Mouse (Mus musculus) midbrain, embryonic 10.5 days (tissue): ENCODE measurements at regions not wholly inside any gene's neighbourhood (a gene's known extent, or its start where the extent isn't known, plus 50 kb on each side); places are given as distances from the start of the nearest gene placed in this dataset.

Source experiments
- DNase-seq: peaks from one replicate; pipeline ENCODE4 v3.0.0-alpha.2; 2017; ENCODE audit warnings: low spot score
- H3K27ac ChIP-seq: fragments of 300-500 bp; sonication (generic); replicated peaks from 2 replicates; pipeline ENCODE4 v1.5.1; 2016; ENCODE audit warnings: mild to moderate bottlenecking
- H3K27me3 ChIP-seq: fragments of 300-500 bp; sonication (generic); 2 replicates; pipeline ENCODE4 v1.6.1; 2016; ENCODE audit warnings: low read depth, mild to moderate bottlenecking; ENCODE audit not compliant: poor library complexity, severe bottlenecking
- H3K36me3 ChIP-seq: fragments of 300-500 bp; sonication (generic); 2 replicates; pipeline ENCODE4 v1.6.1; 2016; ENCODE audit warnings: mild to moderate bottlenecking, moderate library complexity
- H3K4me1 ChIP-seq: fragments of 300-500 bp; sonication (generic); 2 replicates; pipeline ENCODE4 v1.6.1; 2016
- H3K4me3 ChIP-seq: fragments of 300-500 bp; sonication (generic); 2 replicates; pipeline ENCODE4 v1.5.1; 2016; ENCODE audit warnings: mild to moderate bottlenecking, moderate library complexity
- H3K9me3 ChIP-seq: fragments of 300-500 bp; sonication (generic); replicated peaks from 2 replicates; pipeline ENCODE4 v1.6.1; 2016; ENCODE audit warnings: mild to moderate bottlenecking
- WGBS: fragments of 180-500 bp; shearing (Covaris S2); methylation state at CpG from one replicate; pipeline ENCODE4 v1.1.7; 2016; 5-methylcytosine and 5-hydroxymethylcytosine counted together

DNA sequence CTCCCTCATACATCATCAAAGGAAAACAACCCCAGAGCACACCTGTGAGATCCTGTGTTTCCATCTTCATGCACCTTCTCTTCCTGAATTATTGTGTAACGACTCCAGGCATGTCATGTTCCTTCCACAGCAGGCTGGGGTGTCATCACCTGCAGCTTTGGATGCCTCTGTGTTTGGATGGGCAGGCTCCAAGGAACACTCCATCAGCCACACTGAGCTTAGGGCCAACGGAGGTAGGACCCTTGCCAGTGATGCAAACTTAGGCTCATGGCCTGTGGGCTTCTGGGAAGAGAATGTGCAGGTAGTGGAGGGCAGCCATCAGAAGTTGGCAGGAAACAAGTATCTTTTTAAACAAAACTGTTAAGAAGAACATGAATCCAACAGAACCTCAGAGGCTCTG lies 109.8 kb downstream of the Fam76b start:
- WGBS = 91% methylated on average over 2 of the region's 2 CpGs

GRCm38 (mm10) chr9:13946519-13946918 lies 119.0 kb downstream of the Fam76b start:
- DNase-seq = no peak
- Histone ChIP-seq H3K9me3 (no peaks in the 10 kb centered on the region), H3K27me3 (no peaks in the 10 kb centered on the region), H3K27ac (no peak overlapping the region), H3K4me3 (no peak overlapping the region), H3K36me3 (no peaks in the 10 kb centered on the region), H3K4me1 (no peaks in the 10 kb centered on the region)
- WGBS = 82% methylated on average over 3 of the region's 3 CpGs

More for the DNA sequence above, 109.8 kb downstream of the Fam76b start:
- H3K4me1 ChIP-seq = no peaks in the 10 kb centered on the region
- H3K4me3 ChIP-seq = no peak overlapping the region
- H3K36me3 ChIP-seq = no peaks in the 10 kb centered on the region
- DNase-seq = no peak
- no peaks in the 10 kb centered on the region for H3K9me3 ChIP-seq
- no peaks in the 10 kb centered on the region for H3K27me3 ChIP-seq
- H3K27ac ChIP-seq = no peak overlapping the region

DNA sequence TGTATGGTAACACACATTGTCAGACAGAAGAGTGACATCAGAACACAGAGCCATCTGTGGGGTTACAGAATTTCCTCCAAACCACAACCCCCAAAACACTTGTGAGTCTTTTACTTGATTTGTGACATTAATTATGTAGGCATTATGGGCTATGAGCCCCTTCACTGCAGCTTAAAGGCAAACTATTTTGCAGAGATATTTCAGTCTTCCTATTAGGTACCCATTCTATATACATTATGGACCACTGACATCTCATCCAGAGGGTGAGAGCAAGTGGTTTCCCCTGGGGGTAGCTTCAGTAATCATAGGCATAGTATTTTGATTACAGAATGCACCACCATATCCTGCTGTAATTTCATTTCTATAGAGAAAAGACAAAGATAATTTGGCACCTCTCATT lies 124.6 kb downstream of the Fam76b start:
- no peak overlapping the region for H3K27ac ChIP-seq
- DNase-seq = no peak
- H3K4me1 ChIP-seq = no peaks in the 10 kb centered on the region
- H3K4me3 ChIP-seq = no peak overlapping the region
- no peaks in the 10 kb centered on the region for H3K27me3 ChIP-seq
- H3K9me3 ChIP-seq = no peaks in the 10 kb centered on the region
- no peaks in the 10 kb centered on the region for H3K36me3 ChIP-seq

DNA sequence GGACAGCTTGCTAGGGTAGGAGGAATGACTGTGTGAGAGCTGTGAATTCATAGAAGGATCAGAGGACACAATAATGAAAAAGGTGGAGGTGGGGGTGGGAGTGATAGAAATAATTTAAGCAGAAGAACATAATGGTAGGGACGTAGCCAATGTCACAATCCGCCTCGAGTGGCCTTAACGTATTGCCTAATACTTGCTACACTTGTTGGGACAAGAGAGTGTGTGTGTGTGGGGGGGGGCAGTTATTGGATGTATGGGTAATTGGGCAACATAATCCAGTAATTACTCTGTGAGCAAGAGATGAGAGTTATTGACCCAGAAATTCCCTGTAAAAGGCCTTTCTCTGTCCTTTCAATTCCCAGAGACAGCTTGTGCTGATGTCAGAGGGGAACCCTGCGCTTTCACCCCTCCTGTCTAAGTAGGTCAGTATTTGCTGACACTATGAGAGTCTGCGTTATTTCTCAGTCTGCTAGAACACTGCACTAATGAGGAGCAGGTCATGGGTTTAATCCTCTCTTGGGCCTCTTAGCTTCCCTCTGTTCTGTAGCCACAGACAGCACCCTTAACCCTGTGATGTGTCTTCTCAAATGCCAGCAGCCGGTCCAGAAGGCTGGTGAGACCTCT lies 135.7 kb downstream of the Fam76b start:
- no peak for DNase-seq
- H3K4me3 ChIP-seq = no peak overlapping the region
- H3K4me1 ChIP-seq = 0 out of 2 replicates have a peak, but pooled peaks cover 5% of the 10 kb centered on the region
- no peaks in the 10 kb centered on the region for H3K36me3 ChIP-seq
- H3K27me3 ChIP-seq = no peaks in the 10 kb centered on the region
- WGBS = 65% methylated on average over 7 of the region's 7 CpGs
- H3K9me3 ChIP-seq = no peaks in the 10 kb centered on the region
- no peak overlapping the region for H3K27ac ChIP-seq

DNA sequence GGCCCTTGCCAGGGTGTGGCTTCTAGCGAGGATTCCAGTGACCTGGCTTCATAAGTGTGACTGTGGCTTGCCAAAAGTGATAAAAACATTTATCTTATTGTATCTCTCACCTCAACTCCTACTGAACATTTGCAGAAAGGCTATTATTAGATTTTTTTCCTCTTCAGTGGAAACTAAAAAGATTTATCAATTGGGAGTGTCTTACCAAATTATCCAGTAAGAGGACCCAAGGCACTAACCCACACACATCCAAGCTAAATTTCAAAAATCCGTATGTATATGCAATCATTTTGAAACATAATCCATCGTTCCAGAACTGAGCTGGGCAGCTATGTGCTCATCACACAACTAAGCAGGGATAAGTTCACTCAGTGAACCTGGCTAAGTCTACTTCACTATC lies 136.3 kb downstream of the Fam76b start:
- no peak overlapping the region for H3K27ac ChIP-seq
- H3K36me3 ChIP-seq = no peaks in the 10 kb centered on the region
- no peak for DNase-seq
- H3K4me3 ChIP-seq = no peak overlapping the region
- no peaks in the 10 kb centered on the region for H3K9me3 ChIP-seq
- no peaks in the 10 kb centered on the region for H3K27me3 ChIP-seq
- H3K4me1 ChIP-seq = 0 out of 2 replicates have a peak, but pooled peaks cover 5% of the 10 kb centered on the region
- 80% methylated on average over 3 of the region's 3 CpGs for WGBS

DNA sequence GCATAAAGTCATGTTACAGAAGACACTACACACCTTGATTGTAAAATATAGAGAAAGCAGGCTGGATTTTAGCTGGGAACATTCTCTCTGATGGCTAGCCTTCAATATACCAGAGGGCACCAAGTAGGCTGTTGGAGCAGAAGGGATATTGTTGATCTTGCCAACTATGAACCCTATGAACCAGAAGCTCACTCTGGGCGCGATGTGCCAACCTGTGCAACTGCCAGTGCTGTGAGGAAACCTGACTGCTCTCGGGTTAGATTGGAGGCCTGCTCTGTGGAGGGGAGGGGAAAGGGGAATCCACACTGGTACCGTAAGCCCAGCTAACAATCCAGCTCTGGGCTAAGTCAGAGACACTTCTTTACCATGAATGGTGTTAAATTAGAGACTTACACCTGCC lies 136.7 kb downstream of the Fam76b start:
- H3K4me1 ChIP-seq = 0 out of 2 replicates have a peak, but pooled peaks cover 5% of the 10 kb centered on the region
- no peaks in the 10 kb centered on the region for H3K9me3 ChIP-seq
- H3K27ac ChIP-seq = no peak overlapping the region
- H3K4me3 ChIP-seq = no peak overlapping the region
- WGBS = 87% methylated on average over 4 of the region's 4 CpGs
- no peaks in the 10 kb centered on the region for H3K36me3 ChIP-seq
- no peaks in the 10 kb centered on the region for H3K27me3 ChIP-seq
- DNase-seq = no peak

- DNase-seq = no peak
- no peaks in the 10 kb centered on the region for H3K36me3 ChIP-seq
These were observed 138.7 kb downstream of the Fam76b start for GRCm38 (mm10) chr9:13966212-13966611.

DNA sequence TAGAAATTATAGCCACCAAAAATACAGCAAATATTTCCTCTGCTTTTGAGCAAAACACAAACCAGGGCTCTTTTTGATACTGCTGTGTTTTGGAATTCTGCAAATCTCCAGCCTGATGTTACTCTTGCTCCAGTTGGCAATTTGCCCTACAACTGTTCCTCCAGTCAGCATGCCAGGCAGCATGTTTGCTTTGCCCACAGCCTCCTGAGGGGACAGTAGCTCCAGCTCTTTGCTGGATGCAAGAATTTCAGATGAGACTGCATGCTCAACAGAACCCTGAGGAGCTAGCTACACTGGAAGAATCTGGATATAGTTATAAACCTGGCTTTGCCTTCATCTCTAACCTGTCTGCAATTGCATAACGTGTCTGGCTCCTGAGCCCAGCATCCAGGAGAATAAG lies 141.7 kb downstream of the Fam76b start:
- H3K36me3 ChIP-seq = no peaks in the 10 kb centered on the region
- no peak overlapping the region for H3K27ac ChIP-seq
- H3K9me3 ChIP-seq = no peaks in the 10 kb centered on the region
- 81% methylated on average over 1 of the region's 1 CpGs for WGBS
- no peaks in the 10 kb centered on the region for H3K4me1 ChIP-seq
- no peaks in the 10 kb centered on the region for H3K27me3 ChIP-seq
- H3K4me3 ChIP-seq = no peak overlapping the region
- DNase-seq = no peak

More at GRCm38 (mm10) chr9:13966212-13966611, 138.7 kb downstream of the Fam76b start:
- Histone ChIP-seq H3K27me3 (no peaks in the 10 kb centered on the region), H3K9me3 (no peaks in the 10 kb centered on the region), H3K4me1 (0 out of 2 replicates have a peak, but pooled peaks cover 5% of the 10 kb centered on the region), H3K4me3 (no peak overlapping the region), H3K27ac (no peak overlapping the region)
- WGBS = 83% methylated on average over 1 of the region's 1 CpGs

DNA sequence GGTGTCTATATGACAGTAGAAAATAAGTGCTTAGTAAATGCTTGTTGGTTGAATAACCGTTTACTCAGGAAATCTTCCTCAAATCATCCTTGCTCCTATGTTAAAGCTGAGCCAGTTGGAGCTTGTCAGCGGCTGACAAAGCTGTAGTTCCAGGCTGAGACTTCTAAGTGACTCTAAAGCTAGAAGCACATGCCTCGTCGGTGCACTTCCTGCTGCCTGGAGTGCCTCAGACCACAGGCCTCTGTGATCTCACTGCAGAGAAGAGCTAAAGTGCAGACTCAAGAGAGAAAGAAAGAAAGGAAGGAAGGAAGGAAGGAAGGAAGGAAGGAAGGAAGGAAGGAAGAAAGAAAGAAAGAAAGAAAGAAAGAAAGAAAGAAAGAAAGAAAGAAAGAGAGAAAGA lies 146.1 kb downstream of the Fam76b start:
- Histone ChIP-seq H3K27me3 (no peaks in the 10 kb centered on the region), H3K9me3 (no peaks in the 10 kb centered on the region), H3K4me3 (no peak overlapping the region), H3K4me1 (no peaks in the 10 kb centered on the region), H3K36me3 (no peaks in the 10 kb centered on the region), H3K27ac (no peak overlapping the region)
- 70% methylated on average over 4 of the region's 4 CpGs for WGBS
- DNase-seq = no peak

GRCm38 (mm10) chr9:13974870-13975269 lies 147.4 kb downstream of the Fam76b start:
- no peak for DNase-seq
- H3K36me3 ChIP-seq = no peaks in the 10 kb centered on the region
- no peak overlapping the region for H3K4me3 ChIP-seq
- H3K27ac ChIP-seq = no peak overlapping the region
- no peaks in the 10 kb centered on the region for H3K4me1 ChIP-seq
- no peaks in the 10 kb centered on the region for H3K27me3 ChIP-seq
- 88% methylated on average over 1 of the region's 1 CpGs for WGBS
- H3K9me3 ChIP-seq = no peaks in the 10 kb centered on the region

DNA sequence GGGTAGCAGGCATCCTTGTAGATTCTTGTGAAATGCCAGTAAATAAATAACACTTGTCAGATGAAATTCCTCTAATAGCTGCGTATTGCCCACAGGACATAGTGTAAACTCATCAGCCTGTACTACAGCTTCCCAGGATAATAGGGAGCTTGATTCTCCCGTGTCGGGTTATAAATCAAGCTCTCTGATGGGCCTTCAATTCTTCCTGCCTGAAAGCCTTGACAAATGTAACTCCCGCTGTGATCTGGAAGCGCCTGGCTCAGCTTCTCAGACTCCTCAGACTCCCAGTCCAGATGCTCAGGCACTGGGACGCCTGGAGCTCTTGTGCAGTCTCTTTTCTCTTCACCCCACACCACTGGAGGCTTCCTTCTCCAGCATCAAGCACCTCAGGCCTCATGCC lies 151.3 kb downstream of the Fam76b start:
- Histone ChIP-seq H3K4me1 (no peaks in the 10 kb centered on the region), H3K4me3 (no peak overlapping the region), H3K27ac (no peak overlapping the region), H3K36me3 (no peaks in the 10 kb centered on the region), H3K27me3 (no peaks in the 10 kb centered on the region), H3K9me3 (no peaks in the 10 kb centered on the region)
- DNase-seq = no peak
- WGBS = 73% methylated on average over 6 of the region's 6 CpGs

GRCm38 (mm10) chr9:13987486-13987885 lies 160.0 kb downstream of the Fam76b start:
- Histone ChIP-seq H3K9me3 (no peaks in the 10 kb centered on the region), H3K27me3 (no peaks in the 10 kb centered on the region), H3K36me3 (no peaks in the 10 kb centered on the region), H3K4me1 (no peaks in the 10 kb centered on the region), H3K4me3 (no peak overlapping the region), H3K27ac (no peak overlapping the region)
- WGBS = 90% methylated on average over 8 of the region's 8 CpGs
- no peak for DNase-seq

GRCm38 (mm10) chr9:13988901-13989300 lies 161.4 kb downstream of the Fam76b start:
- H3K36me3 ChIP-seq = no peaks in the 10 kb centered on the region
- H3K27ac ChIP-seq = no peak overlapping the region
- WGBS = 87% methylated on average over 4 of the region's 4 CpGs
- DNase-seq = no peak
- no peaks in the 10 kb centered on the region for H3K4me1 ChIP-seq
- no peaks in the 10 kb centered on the region for H3K27me3 ChIP-seq
- H3K4me3 ChIP-seq = no peak overlapping the region
- H3K9me3 ChIP-seq = no peaks in the 10 kb centered on the region

DNA sequence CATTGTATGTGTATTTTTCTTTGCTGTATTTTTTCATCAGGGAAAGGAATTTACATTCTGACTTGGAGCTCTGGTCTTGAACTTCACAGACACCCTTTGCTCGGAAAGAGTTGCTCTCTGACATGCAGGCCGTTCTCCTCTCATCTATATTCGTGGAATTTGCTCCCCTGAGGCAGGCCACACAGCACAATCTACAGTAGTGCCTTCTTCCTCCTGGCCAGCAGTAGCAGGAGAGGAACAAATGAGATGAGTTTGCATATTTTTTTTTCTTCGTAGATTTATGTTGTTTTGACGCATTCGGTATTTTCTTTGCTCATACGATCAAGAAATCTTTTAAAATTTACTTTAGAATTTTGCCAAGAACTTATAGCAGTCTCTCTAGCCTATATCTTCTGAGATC lies 163.4 kb downstream of the Fam76b start:
- Histone ChIP-seq H3K4me3 (no peak overlapping the region), H3K9me3 (no peaks in the 10 kb centered on the region), H3K36me3 (no peaks in the 10 kb centered on the region), H3K4me1 (no peaks in the 10 kb centered on the region), H3K27me3 (no peaks in the 10 kb centered on the region), H3K27ac (no peak overlapping the region)
- WGBS = 77% methylated on average over 7 of the region's 7 CpGs
- no peak for DNase-seq
